Mouse (Mus musculus) stomach, postnatal 0 days (tissue): ENCODE measurements around the gene Tectb.

Source experiments
- CTCF ChIP-seq: IDR thresholded peaks from 2 replicates; pipeline ENCODE4 v1.5.1; 2016; ENCODE audit warnings: antibody characterized with exemption, low read depth, mild to moderate bottlenecking, moderate library complexity
- EP300 ChIP-seq: optimal IDR thresholded peaks from 2 replicates; pipeline ENCODE3; 2016; ENCODE audit warnings: antibody characterized with exemption

DNA sequence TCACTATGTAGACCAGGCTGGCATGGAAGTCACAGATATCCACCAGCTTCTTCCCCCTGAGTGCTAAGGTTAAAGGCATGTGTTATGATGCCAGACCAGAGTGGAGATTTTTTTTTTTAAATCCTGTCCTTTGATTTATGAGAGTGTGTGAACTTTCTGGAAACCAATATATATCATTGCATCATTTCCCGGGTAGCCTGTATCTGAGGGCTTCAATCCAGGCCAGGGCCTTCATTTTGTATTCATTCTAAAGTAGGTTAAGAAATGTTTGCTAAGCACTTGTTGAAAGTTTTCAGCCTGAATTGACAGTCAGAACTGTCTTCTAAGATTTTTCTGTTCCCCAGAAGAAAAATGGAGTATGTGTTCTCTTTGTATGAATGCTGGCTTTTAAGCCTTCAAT lies 8.9 kb upstream of the Tectb start:
- TF ChIP-seq EP300: no peak
- TF ChIP-seq CTCF: no peak
